Mouse (Mus musculus) hindbrain, embryonic 13.5 days (tissue): ENCODE measurements around the gene Neurl1a. TPM values are rescaled to one million over a fixed set of nuclear protein-coding genes. Genes with fewer than 3 reads are reported as not detected.

Source experiments
- ATAC-seq: fragments of 200-750 bp; cut with Nextera tagmentation; 2 replicates; pipeline ENCODE4 v1.8.0; 2017; ENCODE audit warnings: moderate TSS enrichment; ENCODE audit not compliant: low FRiP score
- H3K27ac ChIP-seq: fragments of 300-500 bp; sonication (generic); 2 replicates; pipeline ENCODE4 v1.5.1; 2015; ENCODE audit warnings: inconsistent platforms, mild to moderate bottlenecking, moderate library complexity
- H3K27me3 ChIP-seq: fragments of 300-500 bp; sonication (generic); 2 replicates; pipeline ENCODE4 v1.6.1; 2015; ENCODE audit warnings: mild to moderate bottlenecking, inconsistent platforms
- H3K36me3 ChIP-seq: fragments of 300-500 bp; sonication (generic); 2 replicates; pipeline ENCODE4 v1.6.1; 2015; ENCODE audit warnings: mild to moderate bottlenecking, inconsistent platforms
- H3K4me1 ChIP-seq: fragments of 300-500 bp; sonication (generic); replicated peaks from 2 replicates; pipeline ENCODE4 v1.6.1; 2015; ENCODE audit warnings: inconsistent platforms
- H3K4me2 ChIP-seq: fragments of 300-500 bp; sonication (generic); 2 replicates; pipeline ENCODE4 v1.6.1; 2015; ENCODE audit warnings: inconsistent platforms, mild to moderate bottlenecking, moderate library complexity
- H3K4me3 ChIP-seq: fragments of 300-500 bp; sonication (generic); 2 replicates; pipeline ENCODE4 v1.5.1; 2015; ENCODE audit warnings: mild to moderate bottlenecking, inconsistent platforms
- H3K9ac ChIP-seq: fragments of 300-500 bp; sonication (generic); 2 replicates; pipeline ENCODE4 v1.6.1; 2015; ENCODE audit warnings: mild to moderate bottlenecking, inconsistent platforms
- H3K9me3 ChIP-seq: fragments of 300-500 bp; sonication (generic); 2 replicates; pipeline ENCODE4 v1.6.1; 2016; ENCODE audit warnings: inconsistent platforms
- WGBS: fragments of 180-500 bp; shearing (Covaris S2); methylation state at CpG from one replicate; pipeline ENCODE4 v1.1.7; 2015; 5-methylcytosine and 5-hydroxymethylcytosine counted together
- microRNA-seq: library from miRNA; unstranded; fragments of <30 nt; microRNA quantifications from one replicate; pipeline ENCODE4, GENCODE M21; 2016
- polyA plus RNA-seq: library from polyadenylated mRNA; unstranded; fragments of >200 nt; fragmentation: Nextera tagmentation; extraction: Ambion mirVana; gene quantifications from 2 replicates; pipeline ENCODE4 v1.2.1, GENCODE M21; 2015

Gene Neurl1a
- polyA plus RNA-seq, 1 experiment from 2014 or later, result 6.8 TPM

DNA sequence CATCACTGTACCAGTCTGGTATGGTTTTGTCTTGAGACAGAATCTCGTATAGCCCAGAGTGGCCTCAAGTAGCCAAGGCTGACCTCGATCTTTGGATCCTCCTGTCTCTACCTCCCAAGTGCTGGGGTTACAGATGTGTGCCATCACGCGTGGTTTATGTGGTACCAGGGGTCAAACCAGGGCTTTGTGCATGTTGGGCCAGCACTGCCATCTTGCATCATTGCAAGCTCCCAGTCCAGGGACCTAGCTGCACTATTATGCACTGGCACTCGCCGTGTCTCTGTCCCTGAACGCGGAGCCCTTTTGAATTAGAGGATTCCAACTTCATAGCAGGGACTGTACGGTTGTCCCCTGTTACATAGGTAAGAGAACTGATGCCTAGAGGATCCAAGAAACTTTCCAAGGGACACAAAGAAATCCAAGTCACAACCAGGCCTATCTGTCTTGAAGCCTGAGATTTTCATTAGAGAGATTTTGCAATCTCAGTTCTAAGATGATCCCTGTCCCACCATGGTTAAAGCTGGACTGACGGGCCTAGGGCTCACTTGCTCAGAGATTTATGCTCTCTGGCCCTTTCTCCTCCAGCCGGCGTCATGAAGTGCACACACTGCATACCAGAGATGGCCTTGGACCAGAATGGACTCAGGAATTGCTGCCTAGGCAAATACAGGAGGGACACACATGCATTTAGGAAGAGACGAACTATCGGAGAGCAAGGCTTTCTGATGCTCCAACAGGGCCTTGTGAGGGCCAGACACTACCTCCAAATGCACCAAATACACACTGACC, 127.7 kb downstream of the Neurl1a start:
- Histone ChIP-seq H3K4me1 (peaks cover 17% of the 10 kb centered on the region), H3K9ac (no peak overlapping the region), H3K36me3 (no peaks in the 10 kb centered on the region), H3K9me3 (no peaks in the 10 kb centered on the region), H3K4me2 (no peak overlapping the region), H3K4me3 (no peak overlapping the region), H3K27ac (no peak overlapping the region), H3K27me3 (0 out of 2 replicates have a peak, but pooled peaks cover 4% of the 10 kb centered on the region)
- WGBS, result 90% methylated on average over 14 of the region's 14 CpGs
- no peak for ATAC-seq

DNA sequence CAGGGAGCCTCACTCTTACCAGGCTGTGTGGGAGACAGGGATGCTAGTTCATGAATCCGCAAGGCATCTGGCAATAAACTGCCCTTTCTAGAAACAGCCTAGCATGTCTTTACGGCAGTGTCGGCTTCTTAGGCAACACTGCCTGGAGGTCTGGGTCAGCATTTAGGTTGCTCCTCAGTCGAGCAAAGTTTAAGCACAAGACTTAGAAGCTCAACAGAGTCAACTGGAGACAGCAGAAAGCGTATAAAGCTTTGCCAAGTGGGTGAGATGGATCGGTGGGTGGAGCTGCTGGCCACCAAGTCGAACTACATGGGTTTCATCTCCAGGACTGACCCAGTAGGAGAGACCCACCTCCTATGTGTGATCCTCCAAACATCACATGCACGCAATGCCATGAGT, 128.3 kb downstream of the Neurl1a start:
- Histone ChIP-seq H3K9me3 (no peaks in the 10 kb centered on the region), H3K36me3 (no peaks in the 10 kb centered on the region), H3K27ac (no peak overlapping the region), H3K4me1 (peaks cover 17% of the 10 kb centered on the region), H3K4me3 (no peak overlapping the region), H3K27me3 (0 out of 2 replicates have a peak, but pooled peaks cover 4% of the 10 kb centered on the region), H3K4me2 (no peak overlapping the region), H3K9ac (no peak overlapping the region)
- WGBS, result 91% methylated on average over 8 of the region's 8 CpGs
- no peak for ATAC-seq

Small RNA genes within 50 kb of the gene (microRNA-seq; reads per million reads assigned to microRNA genes)
- not detected for gene Mir6995

Other genes with a start within 250 kb of the Neurl1a start
- gene Ina, start 164.1 kb upstream of the Neurl1a start, polyA plus RNA-seq, result 684 and 706 TPM in 2 replicates
- 93.2 and 98.1 TPM in 2 replicates for gene Nt5c2, start 163.7 kb upstream of the Neurl1a start, polyA plus RNA-seq
- gene Pcgf6, start 127.9 kb upstream of the Neurl1a start, polyA plus RNA-seq, result 31.1 and 31.2 TPM in 2 replicates
- 6.0 and 6.9 TPM in 2 replicates for gene Taf5, start 111.1 kb upstream of the Neurl1a start, polyA plus RNA-seq
- gene Usmg5, start 88.2 kb upstream of the Neurl1a start, polyA plus RNA-seq, result 1,588 and 1,676 TPM in 2 replicates
- 6.7 and 7.3 TPM in 2 replicates for gene Pdcd11, start 88.1 kb upstream of the Neurl1a start, polyA plus RNA-seq
- gene Calhm2, start 40.5 kb upstream of the Neurl1a start, polyA plus RNA-seq, result 1.3 and 1.6 TPM in 2 replicates
- gene Calhm1, start 34.6 kb upstream of the Neurl1a start, polyA plus RNA-seq, result not detected in 2 replicates
- not detected in 2 replicates for gene Calhm3, start 21.1 kb upstream of the Neurl1a start, polyA plus RNA-seq